Mouse (Mus musculus) neutrophil, adult 5-6 weeks (primary cell): Measurements from ENCODE around the gene Pxmp4. TPM values are rescaled to one million over a fixed set of nuclear protein-coding genes. Genes with fewer than 3 reads are reported as not detected.

ENCODE experiments used
- ATAC-seq: fragments of 151-379, 151-347 bp; 2 replicates; pipeline ENCODE4 v1.8.0; 2017; ENCODE audit warnings: mild to moderate bottlenecking, moderate TSS enrichment; ENCODE audit not compliant: insufficient number of reproducible peaks, poor library complexity, low FRiP score, severe bottlenecking; ENCODE audit errors: extremely low read depth
- total RNA-seq: library from RNA; stranded (forward); fragments of 200-1000 nt; gene quantifications from 2 replicates; pipeline ENCODE4 v1.2.3, GENCODE M21; 2017

Gene Pxmp4
- total RNA-seq, 1 experiment from 2014 or later: 7.4 TPM

- no peak for ATAC-seq
These were observed 22.9 kb downstream of the Pxmp4 start for GRCm38 (mm10) chr2:154580586-154580985.

- no peak for ATAC-seq
These were observed 25.8 kb downstream of the Pxmp4 start for GRCm38 (mm10) chr2:154577744-154578067.

GRCm38 (mm10) chr2:154576876-154577743 is 26.4 kb downstream of the Pxmp4 start:
- ATAC-seq: no peak

GRCm38 (mm10) chr2:154574271-154574670 is 29.2 kb downstream of the Pxmp4 start:
- peak; percentile 65 for ATAC-seq

- ATAC-seq: no peak
These were observed 30.5 kb downstream of the Pxmp4 start for GRCm38 (mm10) chr2:154572996-154573395.

GRCm38 (mm10) chr2:154571976-154572375 is 31.5 kb downstream of the Pxmp4 start:
- no peak for ATAC-seq

- ATAC-seq: no peak
These were observed 32.2 kb downstream of the Pxmp4 start for GRCm38 (mm10) chr2:154571266-154571665.

GRCm38 (mm10) chr2:154570666-154571065 is 32.8 kb downstream of the Pxmp4 start:
- no peak for ATAC-seq

GRCm38 (mm10) chr2:154569836-154570286 is 33.6 kb downstream of the Pxmp4 start, which contains the start of gene E2f1:
Gene E2f1 (minus strand): TSS chr2:154569892.
- peak; percentile 87 for ATAC-seq

- ATAC-seq: no peak
These were observed 34.3 kb downstream of the Pxmp4 start for GRCm38 (mm10) chr2:154569071-154569748.

GRCm38 (mm10) chr2:154568329-154569070 is 35.0 kb downstream of the Pxmp4 start:
- no peak for ATAC-seq

- ATAC-seq: no peak
These were observed 35.7 kb downstream of the Pxmp4 start for GRCm38 (mm10) chr2:154567766-154568165.

GRCm38 (mm10) chr2:154566641-154567040 is 36.9 kb downstream of the Pxmp4 start:
- ATAC-seq: no peak

- no peak for ATAC-seq
These were observed 37.9 kb downstream of the Pxmp4 start for GRCm38 (mm10) chr2:154565562-154565961.

- ATAC-seq: no peak
These were observed 39.8 kb downstream of the Pxmp4 start for GRCm38 (mm10) chr2:154563612-154564170.

GRCm38 (mm10) chr2:154558264-154559039 is 45.1 kb downstream of the Pxmp4 start, which contains the start of gene Necab3:
Gene Necab3 (minus strand): TSS chr2:154558890.
- ATAC-seq: no peak

- ATAC-seq: no peak
These were observed 46.2 kb downstream of the Pxmp4 start for GRCm38 (mm10) chr2:154557184-154557832.

- no peak for ATAC-seq
These were observed 48.3 kb downstream of the Pxmp4 start for GRCm38 (mm10) chr2:154555235-154555634.
